Mouse (Mus musculus): Measurements from ENCODE around the gene Trpv1. TPM values are rescaled to one million over a fixed set of nuclear protein-coding genes. Genes with fewer than 3 reads are reported as not detected.

The Trpv1 gene
- total and polyA plus RNA-seq, 3 experiments = not detected

GRCm38 (mm10) chr11:73187231-73187630 lies 46.9 kb upstream of the Trpv1 start:
- Histone ChIP-seq H3K9ac (ENCODE audit: control insufficient read depth, low read depth, low read length, poor library complexity, severe bottlenecking) (no peak overlapping the region), H3K27me3 (ENCODE audit: control insufficient read depth in 1 of 2, insufficient read depth in 2 of 2, low read length in 2 of 2) (no peaks in the 10 kb centered on the region), H3K27ac (ENCODE audit: control insufficient read depth, low read depth, low read length) (no peak overlapping the region), H3K36me3 (ENCODE audit: control insufficient read depth in 1 of 2, insufficient read depth in 2 of 2, low read length in 2 of 2) (no peaks in the 10 kb centered on the region), H3K9me3 (replicated peaks; ENCODE audit: insufficient read depth, low read length) (no peaks in the 10 kb centered on the region), H3K79me2 (ENCODE audit: control insufficient read depth, insufficient read depth, low read length, poor library complexity) (no peaks in the 10 kb centered on the region), H3K4me3 (ENCODE audit: control insufficient read depth in 1 of 2, insufficient read depth in 1 of 2, low read depth in 2 of 2, low read length in 2 of 2) (no peak overlapping the region), H3K4me1 (ENCODE audit: control insufficient read depth in 1 of 2, insufficient read depth in 2 of 2, low read length in 2 of 2) (no peaks in the 10 kb centered on the region)
- TF ChIP-seq USF1 (IDR thresholded peaks at IDR 0.05; ENCODE audit: low read depth, low read length) = no peak
- TF ChIP-seq CTCF (IDR thresholded peaks at IDR 0.05 in 2 of 3, conservative IDR thresholded peaks at IDR 0.05 in 1 of 3; ENCODE audit: control insufficient read depth in 1 of 3, insufficient read depth in 1 of 3, low read depth in 2 of 3, low read length in 3 of 3, poor library complexity in 1 of 3, severe bottlenecking in 1 of 3) = no peak
- TF ChIP-seq EP300 (IDR thresholded peaks at IDR 0.05; ENCODE audit: low read depth in 1 of 2, low read length in 2 of 2) = no peak
- TF ChIP-seq E2F4 (IDR thresholded peaks at IDR 0.05; ENCODE audit: borderline replicate concordance, low read depth, low read length) = no peak
- no peak for TF ChIP-seq USF2 (IDR thresholded peaks at IDR 0.05; ENCODE audit: borderline replicate concordance in 1 of 2, insufficient read depth in 1 of 2, low read depth in 1 of 2, low read length in 2 of 2)
- no peak for TF ChIP-seq ZC3H11A (IDR thresholded peaks at IDR 0.05; ENCODE audit: low read depth, low read length)
- TF ChIP-seq ZNF384 (IDR thresholded peaks at IDR 0.05; ENCODE audit: low read depth, low read length) = no peak
- DNase-seq (ENCODE audit: low read depth, low spot score) = no peak

- no peak overlapping the region for H3K27ac ChIP-seq (ENCODE audit: control insufficient read depth, low read depth, low read length)
- TF ChIP-seq MAX (IDR thresholded peaks at IDR 0.05; ENCODE audit: low read length) (no peak), TCF12 (IDR thresholded peaks at IDR 0.05; ENCODE audit: low read depth, low read length) (no peak), KAT2A (conservative IDR thresholded peaks at IDR 0.05; ENCODE audit: low read depth, low read length) (no peak), USF2 (IDR thresholded peaks at IDR 0.05; ENCODE audit: borderline replicate concordance in 1 of 2, insufficient read depth in 1 of 2, low read depth in 1 of 2, low read length in 2 of 2) (no peak), ZNF384 (IDR thresholded peaks at IDR 0.05; ENCODE audit: low read depth, low read length) (0 out of 2 replicates have a peak, but pooled peaks have one; percentile 32), HCFC1 (IDR thresholded peaks at IDR 0.05; ENCODE audit: low read depth, low read length) (no peak), MEF2A (IDR thresholded peaks at IDR 0.05; ENCODE audit: extremely low read depth, insufficient replicate concordance, low read depth, low read length, poor library complexity, severe bottlenecking) (no peak), ELF1 (IDR thresholded peaks at IDR 0.05; ENCODE audit: low read depth, low read length) (no peak), MAZ (IDR thresholded peaks at IDR 0.05; ENCODE audit: low read depth, low read length) (no peak)
- no peaks in the 10 kb centered on the region for H3K27me3 ChIP-seq (ENCODE audit: control insufficient read depth in 1 of 2, insufficient read depth in 2 of 2, low read length in 2 of 2)
- H3K9me3 ChIP-seq (replicated peaks; ENCODE audit: insufficient read depth, low read length) = no peaks in the 10 kb centered on the region
- no peak overlapping the region for H3K9ac ChIP-seq (ENCODE audit: control insufficient read depth, low read depth, low read length, poor library complexity, severe bottlenecking)
- H3K4me1 ChIP-seq (ENCODE audit: control insufficient read depth in 1 of 2, insufficient read depth in 2 of 2, low read length in 2 of 2) = 0 out of 4 replicates have a peak, but pooled peaks cover 0 to 1% of the 10 kb centered on the region in 2 experiments
- H3K79me2 ChIP-seq (ENCODE audit: control insufficient read depth, insufficient read depth, low read length, poor library complexity) = no peaks in the 10 kb centered on the region
- no peaks in the 10 kb centered on the region for H3K36me3 ChIP-seq (ENCODE audit: control insufficient read depth in 1 of 2, insufficient read depth in 2 of 2, low read length in 2 of 2)
- H3K4me3 ChIP-seq (ENCODE audit: control insufficient read depth in 1 of 2, insufficient read depth in 1 of 2, low read depth in 2 of 2, low read length in 2 of 2) = no peak overlapping the region
- DNase-seq (ENCODE audit: low read depth, low spot score) = no peak
Observed at GRCm38 (mm10) chr11:73193047-73193446, 41.0 kb upstream of the Trpv1 start.

All from MEL (cell line).